Mouse (Mus musculus) brain, embryonic 14.5 days (tissue): Measurements from ENCODE around the gene 1700025F22Rik. TPM values are rescaled to one million over a fixed set of nuclear protein-coding genes. Genes with fewer than 3 reads are reported as not detected.
"Not testable (repeated sequence)": the region's sequence is repeated elsewhere in the genome, so short reads cannot be mapped to it uniquely, and the experiment has no call there.

Experiments used
- DNase-seq: peaks from one replicate; pipeline ENCODE4 v3.0.0-alpha.2; 2011; ENCODE audit warnings: low read depth
- CTCF ChIP-seq: fragments of 200-500 bp; IDR thresholded peaks from 2 replicates; pipeline ENCODE4 v1.5.1; 2012; ENCODE audit warnings: inconsistent platforms, mild to moderate bottlenecking, moderate library complexity, borderline replicate concordance; ENCODE audit not compliant: insufficient read depth, insufficient read length; ENCODE audit errors: extremely low read depth
- POLR2A ChIP-seq: fragments of 200-500 bp; IDR thresholded peaks from 2 replicates; pipeline ENCODE4 v1.6.1; 2012; ENCODE audit warnings: mild to moderate bottlenecking, inconsistent platforms, borderline replicate concordance; ENCODE audit not compliant: poor library complexity, insufficient read depth, insufficient read length, severe bottlenecking; ENCODE audit errors: extremely low read depth
- polyA plus RNA-seq: library from polyadenylated mRNA; depleted of rRNA; stranded (reverse); fragments of >200 nt; gene quantifications from 2 replicates; pipeline ENCODE4 v1.2.3, GENCODE M21; 2012; rRNA removed

1700025F22Rik gene
- polyA plus RNA-seq = not detected in 2 replicates

GRCm38 (mm10) chr19:11165172-11165571 is at the start of gene 1700025F22Rik:
Gene 1700025F22Rik, minus strand, starts transcription at chr19:11165320.
- TF ChIP-seq POLR2A = no peak
- TF ChIP-seq CTCF = peak; percentile 21; the same call in 1 of the 2 replicates
- DNase-seq = no peak

- TF ChIP-seq POLR2A = no peak
- TF ChIP-seq CTCF = no peak
- no peak for DNase-seq
Measured at GRCm38 (mm10) chr19:11196546-11196945, 31.4 kb upstream of the 1700025F22Rik start, which contains the start of gene Ms4a13. Gene Ms4a13, minus strand, starts transcription at chr19:11196737.

- no peak for DNase-seq
- TF ChIP-seq CTCF = no peak
- no peak for TF ChIP-seq POLR2A
Measured at GRCm38 (mm10) chr19:11192552-11192951, 27.4 kb upstream of the 1700025F22Rik start.

- DNase-seq = peak; percentile 5
- TF ChIP-seq POLR2A = no peak
- peak; percentile 17; the same call in 1 of the 2 replicates for TF ChIP-seq CTCF
Measured at GRCm38 (mm10) chr19:11184121-11184520, 19.0 kb upstream of the 1700025F22Rik start.

GRCm38 (mm10) chr19:11177464-11177863 is 12.3 kb upstream of the 1700025F22Rik start:
- DNase-seq = peak; percentile 27
- no peak for TF ChIP-seq CTCF
- no peak for TF ChIP-seq POLR2A

- not testable (repeated sequence) for DNase-seq
Measured at GRCm38 (mm10) chr19:11157890-11158289, 7.2 kb downstream of the 1700025F22Rik start.

- TF ChIP-seq POLR2A = no peak
- DNase-seq = no peak
Measured at GRCm38 (mm10) chr19:11135336-11135735, 29.8 kb downstream of the 1700025F22Rik start.

GRCm38 (mm10) chr19:11134852-11135251 is 30.3 kb downstream of the 1700025F22Rik start:
- no peak for DNase-seq
- TF ChIP-seq POLR2A (no peak), CTCF (no peak)

GRCm38 (mm10) chr19:11130776-11131175 is 34.3 kb downstream of the 1700025F22Rik start, which contains the start of gene 1700017D01Rik:
Gene 1700017D01Rik, minus strand, starts transcription at chr19:11130876.
- not testable (repeated sequence) for DNase-seq

GRCm38 (mm10) chr19:11129702-11130101 is 35.4 kb downstream of the 1700025F22Rik start:
- TF ChIP-seq POLR2A (no peak), CTCF (no peak)
- DNase-seq = no peak

GRCm38 (mm10) chr19:11121016-11121420 is 44.1 kb downstream of the 1700025F22Rik start:
- DNase-seq = peak; percentile 28

GRCm38 (mm10) chr19:11119338-11119737 is 45.8 kb downstream of the 1700025F22Rik start:
- peak; percentile 1 for DNase-seq
- TF ChIP-seq POLR2A (no peak), CTCF (no peak)

GRCm38 (mm10) chr19:11107746-11108145 is 57.4 kb downstream of the 1700025F22Rik start:
- no peak for DNase-seq
- no peak for TF ChIP-seq POLR2A
- TF ChIP-seq CTCF = no peak
